Mouse (Mus musculus): ENCODE data around the gene Dbt.
"Not testable (repeated sequence)": the region's sequence is repeated elsewhere in the genome, so short reads cannot be mapped to it uniquely, and the experiment has no call there.

Gene Dbt

DNA sequence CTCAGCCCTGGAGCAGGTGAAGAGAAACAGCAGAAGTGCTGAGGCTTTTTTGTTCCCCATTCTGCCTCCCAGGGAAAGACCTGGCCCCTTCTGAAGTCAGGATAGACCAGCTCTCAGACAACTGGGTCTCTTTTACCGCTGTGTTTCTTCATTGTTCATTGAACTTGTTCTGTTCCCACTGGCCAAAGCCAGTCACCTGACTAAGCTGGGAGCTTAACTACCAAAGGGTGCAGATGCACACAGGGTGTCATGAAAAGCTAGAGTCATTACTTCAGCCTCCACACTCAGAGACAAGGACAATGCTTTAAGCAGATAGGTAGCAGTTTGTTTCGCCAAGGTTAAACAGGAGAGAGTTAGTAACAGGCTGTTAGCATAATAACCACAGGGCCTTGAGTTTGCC lies 29.2 kb downstream of the Dbt start:
- DNase-seq (ENCODE audit: low read depth): no peak

DNA sequence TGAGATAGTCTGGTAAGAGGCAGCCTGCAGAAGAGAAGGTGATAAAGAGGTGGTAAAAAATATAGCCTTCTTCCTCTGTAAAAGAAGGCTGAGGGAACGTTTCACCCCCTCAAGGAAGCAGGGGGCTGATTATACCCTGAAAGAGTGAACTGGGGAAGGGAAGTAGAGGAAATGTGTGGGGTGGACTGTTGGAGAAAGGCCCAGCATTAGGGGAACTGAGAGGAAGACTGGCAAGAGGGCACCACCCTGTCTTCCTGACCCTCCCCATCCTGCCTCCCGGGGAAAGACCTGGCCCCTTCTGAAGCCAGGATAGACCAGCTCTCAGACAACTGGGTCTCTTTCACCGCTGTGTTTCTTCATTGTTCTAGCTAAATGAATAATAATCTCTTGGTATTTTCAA lies 29.7 kb downstream of the Dbt start:
- no peak for DNase-seq (ENCODE audit: low read depth)

DNA sequence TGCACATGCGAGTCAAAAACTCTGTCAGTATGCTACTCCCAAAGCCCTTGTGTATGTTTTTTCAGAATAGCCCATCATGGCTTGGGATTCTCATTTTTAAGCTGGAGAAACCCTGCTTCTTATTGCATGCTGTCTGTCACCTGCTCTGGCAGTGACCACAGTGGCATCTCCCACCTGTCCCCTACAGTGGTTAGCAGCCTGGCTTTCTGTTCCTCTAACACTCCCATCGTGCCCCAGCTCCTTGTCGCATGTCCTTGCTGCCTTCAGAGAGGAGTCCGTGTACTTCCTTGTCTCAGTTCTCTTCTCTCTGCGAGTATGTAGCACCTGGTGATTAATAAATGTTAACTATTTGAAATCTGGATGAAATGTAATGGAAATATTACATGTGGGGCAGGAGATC lies 34.6 kb downstream of the Dbt start:
- no peak for DNase-seq (ENCODE audit: low read depth)

DNA sequence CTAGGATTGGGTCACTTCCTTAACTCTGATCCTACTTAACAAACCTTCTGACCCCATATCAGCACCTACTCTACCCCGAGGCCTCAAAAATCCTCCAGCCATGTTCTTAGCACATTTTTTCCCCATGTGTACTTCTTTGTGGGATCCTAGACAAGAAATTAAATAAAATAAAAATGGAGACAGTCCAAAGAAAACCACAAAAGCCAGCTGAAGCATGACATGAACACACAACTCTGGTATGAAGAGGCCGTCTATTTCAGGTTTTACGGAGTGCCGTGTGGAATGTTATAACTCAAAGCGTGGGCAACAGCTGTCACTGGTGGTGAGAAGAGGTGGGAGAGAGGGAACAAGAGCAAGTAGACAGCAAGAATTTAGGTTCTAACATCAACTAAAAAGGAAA lies 38.5 kb downstream of the Dbt start:
- DNase-seq (ENCODE audit: low read depth): peak; percentile 52

DNA sequence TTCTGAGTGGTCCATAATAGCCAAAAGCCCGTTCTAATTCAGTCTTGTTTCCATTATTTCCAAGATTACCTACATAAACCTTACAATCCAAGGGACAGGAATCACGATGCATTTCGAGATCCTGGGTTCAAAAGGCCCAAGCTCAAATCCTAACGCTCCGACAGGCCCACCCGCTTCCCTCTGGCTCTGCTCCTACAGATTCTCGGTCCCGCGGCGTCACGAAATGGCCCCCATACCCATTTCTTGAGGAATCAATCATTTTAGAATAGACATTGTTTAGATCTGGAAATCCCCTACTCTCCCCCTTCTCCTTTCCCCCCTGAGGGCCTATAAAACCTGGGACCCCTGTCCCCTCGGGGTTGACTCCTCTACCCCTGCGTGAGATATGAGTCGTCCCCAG lies 48.4 kb downstream of the Dbt start:
- DNase-seq (ENCODE audit: low read depth): not testable (repeated sequence)

DNA sequence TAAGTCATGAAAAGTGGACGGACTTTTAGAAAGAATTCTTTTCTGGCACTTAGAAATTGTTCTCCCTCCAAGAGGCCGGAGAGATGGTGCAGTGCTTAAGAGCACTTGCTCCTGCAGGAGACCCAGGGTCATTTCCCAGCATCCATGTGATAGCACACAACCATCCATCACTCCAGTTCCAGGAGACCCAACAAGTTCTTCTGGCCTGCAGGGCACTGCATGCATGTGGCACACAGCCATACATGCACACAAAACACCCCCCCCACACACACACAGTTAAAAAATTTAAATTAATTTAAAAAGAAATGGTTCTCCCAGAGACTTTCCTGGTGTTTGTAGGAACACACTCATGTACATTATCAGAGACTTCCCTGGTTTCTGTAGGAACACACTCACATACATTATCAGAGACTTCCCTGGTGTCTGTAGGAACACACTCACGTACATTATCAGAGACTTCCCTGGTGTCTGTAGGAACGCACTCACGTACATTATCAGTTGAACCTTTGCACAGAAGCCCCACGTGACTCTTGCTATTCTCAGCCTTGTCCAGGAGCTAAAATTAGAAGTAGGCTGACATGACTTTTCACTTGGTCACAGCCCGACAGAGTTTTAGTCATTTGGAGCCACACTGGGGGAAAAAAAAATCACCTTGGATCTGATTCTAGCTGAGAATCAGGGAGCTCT lies 49.7 kb downstream of the Dbt start, which contains the start of gene Lrrc39:
Gene Lrrc39, plus strand, starts transcription at position 566 of the 687 bp plus-strand sequence.
- no peak for DNase-seq (ENCODE audit: low read depth)

DNA sequence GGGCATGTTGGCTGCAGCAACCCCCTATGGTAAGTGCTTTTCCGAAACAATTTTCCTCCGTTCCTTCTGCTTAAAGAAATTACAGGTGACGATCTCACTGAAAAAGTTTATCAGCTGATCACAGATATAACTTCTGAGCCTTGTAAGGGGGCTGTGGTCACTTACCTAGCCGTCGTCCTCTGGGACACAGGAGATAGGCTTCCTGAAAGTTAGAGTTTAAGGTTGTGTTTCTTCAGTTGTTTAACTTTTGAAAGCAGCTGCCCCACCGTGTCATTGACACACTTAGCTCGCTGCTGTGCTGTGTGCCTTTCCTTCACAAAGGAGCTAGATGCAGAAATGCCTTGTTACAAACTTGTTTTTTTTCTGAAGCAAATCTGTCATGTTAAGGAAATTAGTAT lies 50.2 kb downstream of the Dbt start:
- DNase-seq (ENCODE audit: low read depth): no peak

DNA sequence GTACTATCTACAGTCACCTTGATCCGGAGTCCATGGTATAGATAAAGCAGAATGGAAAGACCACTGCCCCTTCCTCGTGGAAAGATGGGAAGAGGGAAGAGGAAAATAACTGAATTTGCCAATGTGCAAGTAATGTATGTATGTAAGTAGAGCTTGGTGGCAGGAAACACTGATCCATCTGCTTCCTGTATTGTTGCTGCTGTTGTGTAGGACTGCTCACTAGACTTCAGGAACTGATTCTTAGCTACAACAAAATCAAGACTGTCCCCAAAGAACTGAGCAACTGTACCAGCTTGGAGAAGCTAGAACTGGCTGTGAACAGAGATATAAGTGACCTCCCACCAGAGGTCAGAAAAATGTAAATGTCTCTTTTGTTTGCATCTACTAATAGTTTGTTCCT lies 57.8 kb downstream of the Dbt start:
- DNase-seq (ENCODE audit: low read depth): no peak

DNA sequence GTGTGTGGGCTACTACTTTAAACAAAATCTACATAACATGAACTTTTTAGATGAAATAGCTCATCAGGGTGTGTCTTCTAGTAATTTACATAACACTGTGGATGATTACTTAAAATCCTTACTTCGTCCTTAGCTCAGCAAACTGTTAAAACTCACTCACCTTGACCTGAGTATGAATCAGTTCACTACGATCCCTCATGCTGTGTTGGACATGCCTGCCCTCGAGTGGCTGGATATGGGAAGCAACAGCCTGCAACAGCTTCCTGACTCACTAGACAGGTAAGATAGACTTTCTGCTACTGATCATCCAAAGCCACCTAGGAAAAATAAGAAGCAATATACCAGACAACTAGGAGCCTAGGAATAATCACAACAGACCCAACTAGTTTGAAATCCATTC lies 64.4 kb downstream of the Dbt start:
- DNase-seq (ENCODE audit: low read depth): peak; percentile 41

DNA sequence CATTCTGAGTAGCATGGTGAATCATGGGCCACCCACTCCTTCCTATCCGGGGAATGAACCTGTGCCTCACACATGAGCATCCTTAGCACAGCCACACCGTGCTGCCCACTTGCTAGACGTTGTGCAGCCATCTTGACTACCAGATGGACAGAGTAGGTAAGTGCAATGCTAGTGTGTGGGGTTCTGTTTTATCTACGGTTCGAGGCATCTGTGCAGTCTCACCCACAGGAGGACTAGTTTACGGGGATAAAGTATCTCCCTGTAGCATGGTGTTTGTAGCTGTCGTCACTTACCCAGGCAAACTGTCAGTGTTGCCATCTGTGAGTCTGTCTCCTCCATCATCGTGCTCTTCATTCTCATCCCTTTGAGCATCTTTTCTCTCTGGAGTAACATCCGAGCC lies 69.3 kb downstream of the Dbt start:
- no peak for DNase-seq (ENCODE audit: low read depth)

DNA sequence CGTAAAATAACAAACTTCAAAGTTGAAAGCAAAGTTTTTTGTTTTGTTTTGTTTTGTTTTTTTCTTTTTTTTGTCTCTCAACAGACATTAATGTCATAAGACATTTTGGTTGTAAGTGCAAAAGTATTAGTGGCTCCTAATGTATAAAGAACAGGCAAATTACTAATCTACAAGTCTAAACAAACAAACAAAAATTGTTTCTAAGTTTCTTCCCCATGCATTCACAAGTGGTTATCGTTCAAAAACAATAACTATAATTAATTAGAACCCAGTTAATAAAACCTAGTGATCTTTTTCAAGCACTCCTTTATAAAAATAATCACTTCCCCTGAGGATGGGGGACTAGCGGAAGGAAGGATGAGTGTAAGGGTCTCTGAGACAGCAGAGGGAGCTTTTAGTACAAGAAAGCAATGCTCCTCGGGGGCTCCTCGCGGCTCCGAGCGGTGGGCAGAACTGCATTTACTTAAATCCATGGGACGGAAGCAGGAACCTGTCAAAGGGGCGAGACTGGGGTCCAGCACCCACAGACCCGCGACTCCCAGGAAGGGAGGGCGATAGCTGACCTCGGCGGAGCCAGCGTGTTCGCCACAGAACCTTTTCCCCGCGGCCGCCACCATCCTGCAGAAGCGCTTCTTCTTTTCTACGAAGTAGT lies 81.3 kb downstream of the Dbt start:
- DNase-seq (ENCODE audit: low read depth): peak; percentile 59

DNA sequence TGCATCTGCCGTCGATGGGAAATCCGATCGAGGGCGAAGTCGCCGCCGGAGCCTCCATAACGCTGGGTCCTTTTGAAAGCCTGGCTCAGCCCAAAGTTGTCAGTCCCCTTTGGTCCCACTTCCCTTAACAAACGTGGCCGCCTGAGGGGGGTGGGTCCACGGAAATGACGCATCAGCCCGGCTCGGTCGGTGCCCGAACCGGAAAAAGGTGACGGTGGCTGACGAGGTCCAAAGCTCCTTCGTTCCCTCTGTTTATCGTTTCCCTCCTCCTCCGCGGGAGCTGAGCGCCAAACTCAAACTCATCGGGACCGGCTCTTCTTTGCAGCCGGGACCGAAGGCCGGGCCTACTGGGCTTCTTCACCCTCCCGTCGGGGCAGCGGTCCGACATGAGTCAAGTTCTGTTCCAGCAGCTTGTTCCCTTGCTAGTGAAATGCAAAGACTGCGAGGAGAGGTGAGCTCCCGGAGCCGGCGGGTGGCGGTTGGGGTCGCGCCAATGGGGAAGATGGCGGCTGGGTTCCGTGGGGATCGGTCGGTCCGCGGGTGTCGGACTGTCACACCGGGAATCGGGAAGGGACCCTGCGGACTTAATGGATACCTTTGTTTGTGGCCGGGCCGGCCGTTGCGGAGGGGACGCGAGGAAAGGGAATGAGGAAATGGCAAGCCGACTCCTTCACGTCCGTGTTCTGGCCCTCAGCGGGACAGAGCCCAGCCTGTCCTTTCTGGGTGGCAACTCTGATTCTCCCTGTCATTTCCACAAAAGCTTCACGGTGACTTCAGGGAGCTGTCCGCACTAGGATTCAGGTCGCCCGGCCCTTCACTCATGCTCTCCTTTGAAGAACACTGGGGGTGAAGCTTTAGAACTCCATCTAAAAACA lies 82.1 kb downstream of the Dbt start, which contains the start of gene Sass6:
Gene Sass6, plus strand, starts transcription at position 255 of the 875 bp plus-strand sequence.
- peak; percentile 99 for DNase-seq (ENCODE audit: low read depth)

DNA sequence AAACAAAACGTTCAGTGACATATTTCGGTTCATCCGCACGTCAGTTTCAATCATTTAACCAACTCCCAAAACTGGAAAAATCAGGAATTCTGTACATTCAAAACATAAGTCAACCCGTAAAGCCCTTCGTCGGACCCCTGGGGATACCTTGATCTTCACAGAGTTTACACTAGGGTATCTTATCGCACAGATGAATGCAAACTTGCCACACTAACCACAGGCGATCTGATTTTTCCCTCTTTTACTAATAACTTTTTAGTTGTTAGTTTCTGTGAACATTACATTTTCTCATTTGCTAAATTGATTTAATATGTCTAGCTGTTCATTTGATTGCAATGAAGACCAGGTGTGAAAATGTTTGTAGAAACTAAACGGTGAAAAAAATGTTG lies 82.7 kb downstream of the Dbt start:
- DNase-seq (ENCODE audit: low read depth): no peak

All from NIH3T3 (cell line).